Comparison of ENCODE assay signal across 10 mouse cellular contexts in the genomic region with DNA sequence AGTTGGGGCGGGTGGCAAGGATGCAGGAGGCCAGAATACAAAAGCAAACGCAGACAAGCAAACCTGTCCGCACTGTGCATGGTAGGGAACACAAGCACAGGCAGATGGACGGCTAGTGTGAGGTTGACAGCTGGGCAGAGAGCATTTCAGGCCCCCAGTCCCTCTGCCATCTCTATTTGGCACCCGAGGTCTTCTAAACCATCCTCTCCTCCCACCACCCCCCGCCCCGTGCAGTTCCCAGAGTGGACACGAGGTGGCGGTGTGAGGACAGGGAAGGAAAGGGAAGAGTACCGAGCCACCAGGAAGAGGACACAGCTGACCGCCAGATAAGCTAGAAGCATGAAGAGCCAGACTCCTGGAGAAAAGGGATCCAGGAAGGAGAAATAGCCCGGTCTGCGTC. TPM values are rescaled to one million over a fixed set of nuclear protein-coding genes. Genes with fewer than 3 reads are reported as not detected.
A peak's percentile ranks its signal among the peaks of the same experiment; 100 is the strongest.
DNase-seq lines count a peak whose midpoint lies in the region; ATAC-seq and TF ChIP-seq lines count a peak whose summit lies in the region.
"Had no signal": no experiment of that assay in that cellular context is flagged by ENCODE, and none has a peak within 500 bp of the region (broad histone marks: within the 10 kb centered on the region; RNA-seq: fewer than 3 reads in every experiment).

No protein-coding gene starts in this region.

- no peaks in the 10 kb centered on the region for H3K4me1 ChIP-seq in kidney, postnatal 0 days (replicated peaks; ENCODE audit: insufficient read depth, low read length)
- H3K4me1 ChIP-seq: embryonic facial prominence, embryonic 12.5 days; neural tube, embryonic 12.5 days had no signal

- H3K27me3 ChIP-seq in kidney, postnatal 0 days (ENCODE audit: insufficient read depth, low read length), result no peaks in the 10 kb centered on the region
- H3K27me3 ChIP-seq: embryonic facial prominence, embryonic 12.5 days; neural tube, embryonic 12.5 days had no signal

- no peak overlapping the region for H3K9ac ChIP-seq in kidney, postnatal 0 days (ENCODE audit: low read depth, low read length)
- H3K9ac ChIP-seq: embryonic facial prominence, embryonic 12.5 days; neural tube, embryonic 12.5 days had no signal

- whole genome bisulfite sequencing in kidney, postnatal 0 days, result 17% methylated on average over 13 of the region's 13 CpGs

- DNase-seq in 3134 (ENCODE audit: extremely low read depth, insufficient read length, low spot score), result peak; percentile 33
- peak; percentile 80 for DNase-seq in ZHBTc4 (ENCODE audit: low read depth, low spot score)
- peak; percentile 97 to 99 for DNase-seq in cerebellum, postnatal 4 days (ENCODE audit: low spot score in 2 of 2)
- peak; percentile 89 for DNase-seq in gastrocnemius, postnatal 10 days
- peak; percentile 85 for DNase-seq in kidney, postnatal 0 days (ENCODE audit: low spot score)
- DNase-seq in lung, adult 18-20 months, result peak; percentile 15 to 36
- peak; percentile 10 for DNase-seq in ovary, adult 18-20 months (ENCODE audit: low spot score)
- peak; percentile 69 for DNase-seq in thymus, postnatal 0 days (ENCODE audit: low spot score)

- H3K4me2 ChIP-seq in kidney, postnatal 0 days (ENCODE audit: low read length), result no peak overlapping the region
- H3K4me2 ChIP-seq: embryonic facial prominence, embryonic 12.5 days; neural tube, embryonic 12.5 days had no signal

- ATAC-seq in kidney, postnatal 0 days (replicated peaks; ENCODE audit: low FRiP score, low read depth), result no peak

- H3K9me3 ChIP-seq in kidney, postnatal 0 days (replicated peaks; ENCODE audit: low read length), result no peaks in the 10 kb centered on the region
- H3K9me3 ChIP-seq: embryonic facial prominence, embryonic 12.5 days; neural tube, embryonic 12.5 days had no signal

- H3K27ac ChIP-seq in kidney, postnatal 0 days, result no peak overlapping the region
- H3K27ac ChIP-seq: embryonic facial prominence, embryonic 12.5 days; neural tube, embryonic 12.5 days had no signal

- H3K4me3 ChIP-seq in kidney, postnatal 0 days (replicated peaks; ENCODE audit: low read depth, low read length), result no peak overlapping the region
- H3K4me3 ChIP-seq: embryonic facial prominence, embryonic 12.5 days; neural tube, embryonic 12.5 days had no signal

- no peaks in the 10 kb centered on the region for H3K36me3 ChIP-seq in kidney, postnatal 0 days (ENCODE audit: insufficient read depth, low read length)
- H3K36me3 ChIP-seq: embryonic facial prominence, embryonic 12.5 days; neural tube, embryonic 12.5 days had no signal

- TF ChIP-seq CTCF in kidney, postnatal 0 days (IDR thresholded peaks at IDR 0.05; ENCODE audit: low read depth), result peak; percentile 96

RNA-seq across cellular contexts. Expression of gene Tbcel, which starts 42.5 kb away (rescaled TPM):
- 10 to 100 TPM; 23.1 to 23.9 TPM for total RNA-seq in gastrocnemius, postnatal 10 days (2021)
- polyA plus RNA-seq in kidney, postnatal 0 days (2015; fragmentation: Nextera tagmentation; extraction: Ambion mirVana), result 6.0 and 6.3 TPM in 2 replicates
- polyA plus RNA-seq in thymus, postnatal 0 days (2015; fragmentation: Nextera tagmentation; extraction: Ambion mirVana), result 11.3 and 13.0 TPM in 2 replicates

Comparison
In these comparisons a context has a peak if more than half of its experiments do, and no peak if none do; other contexts are left out.
1. DNase-seq: peak in every context shown above with its lines; median percentile 98 in cerebellum, postnatal 4 days; 89 in gastrocnemius, postnatal 10 days; 85 in kidney, postnatal 0 days; 80 in ZHBTc4; 69 in thymus, postnatal 0 days; 33 in 3134; 26 in lung, adult 18-20 months; 10 in ovary, adult 18-20 months.